Mouse (Mus musculus): ENCODE data around the gene Padi6.

GRCm38 (mm10) chr4:140711360-140711759 lies 31.1 kb downstream of the Padi6 start:
- TF ChIP-seq CTCF (IDR thresholded peaks at IDR 0.05) = no peak
- TF ChIP-seq EP300 (IDR thresholded peaks at IDR 0.05; ENCODE audit: insufficient read depth, low read depth, low read length) = no peak
- no peak for TF ChIP-seq POLR2A (IDR thresholded peaks at IDR 0.05; ENCODE audit: insufficient read depth, low read depth, low read length)

Measured in heart, adult 2 months (tissue).